Mouse (Mus musculus) bone marrow macrophage, adult 2 months (primary cell): ENCODE measurements around the gene Ppp6r2.

Experiments used
- CTCF ChIP-seq: IDR thresholded peaks from 2 replicates; pipeline ENCODE4 v1.5.1; 2012; ENCODE audit warnings: low read depth, mild to moderate bottlenecking, low read length, moderate library complexity
- POLR2A ChIP-seq: IDR thresholded peaks from 2 replicates; pipeline ENCODE4 v1.6.1; 2012; ENCODE audit warnings: mild to moderate bottlenecking, low read depth, low read length, borderline replicate concordance

GRCm38 (mm10) chr15:89284094-89284493, 72.7 kb downstream of the Ppp6r2 start:
- no peak for TF ChIP-seq POLR2A
- TF ChIP-seq CTCF: no peak
